ENCODE assay signal across 12 mouse cellular contexts in the genomic region with DNA sequence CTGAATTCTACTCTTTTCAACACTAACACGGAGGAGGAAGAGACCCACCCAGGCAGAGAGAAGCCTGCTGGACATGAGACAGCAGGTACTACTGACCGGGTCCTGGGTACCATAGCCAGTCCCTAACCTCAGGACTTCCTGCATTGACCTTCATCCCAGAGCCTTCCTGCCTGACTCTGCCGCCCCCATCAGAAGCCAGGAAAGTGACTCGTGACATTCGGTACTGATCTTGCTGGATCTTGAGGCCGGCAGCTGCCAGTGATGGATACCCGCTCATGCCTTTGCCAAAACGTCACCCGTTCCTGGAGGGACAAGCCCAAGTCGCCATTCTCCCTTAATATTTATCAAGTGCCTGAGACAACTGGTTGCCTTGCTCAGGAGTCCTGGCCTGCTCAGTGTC. TPM values are rescaled to one million over a fixed set of nuclear protein-coding genes. Genes with fewer than 3 reads are reported as not detected.
A peak's percentile ranks its signal among the peaks of the same experiment; 100 is the strongest.
DNase-seq lines count a peak whose midpoint lies in the region; ATAC-seq lines count a peak whose summit lies in the region.
"Had no signal": no experiment of that assay in that cellular context is flagged by ENCODE, and none has a peak within 500 bp of the region (broad histone marks: within the 10 kb centered on the region; RNA-seq: fewer than 3 reads in every experiment).

No protein-coding gene starts in this region.

- no peak overlapping the region for H3K4me2 ChIP-seq in forebrain, embryonic 14.5 days (ENCODE audit: low read length)
- no peak overlapping the region for H3K4me2 ChIP-seq in forebrain, embryonic 11.5 days (ENCODE audit: low read depth, low read length, severe bottlenecking)
- no peak overlapping the region for H3K4me2 ChIP-seq in kidney, embryonic 15.5 days

- H3K27ac ChIP-seq in forebrain, embryonic 14.5 days (ENCODE audit: low read depth, low read length) = 0 out of 2 replicates have a peak overlapping the region, but pooled peaks have one; percentile 9
- no peak overlapping the region for H3K27ac ChIP-seq in forebrain, embryonic 11.5 days (ENCODE audit: low read depth, low read length)
- H3K27ac ChIP-seq in kidney, embryonic 15.5 days = peak overlapping the region; percentile 54
- H3K27ac ChIP-seq: gastrocnemius, adult 2 months had no signal

- H3K4me3 ChIP-seq in forebrain, embryonic 14.5 days (ENCODE audit: low read depth, low read length) = no peak overlapping the region
- H3K4me3 ChIP-seq in forebrain, embryonic 11.5 days (ENCODE audit: low read depth, low read length) = no peak overlapping the region
- no peak overlapping the region for H3K4me3 ChIP-seq in kidney, embryonic 15.5 days (replicated peaks)
- H3K4me3 ChIP-seq: gastrocnemius, adult 2 months had no signal

- 90% methylated on average over 10 of the region's 10 CpGs for WGBS in forebrain, embryonic 14.5 days
- WGBS in forebrain, embryonic 11.5 days = 90% methylated on average over 10 of the region's 10 CpGs
- 81% methylated on average over 10 of the region's 10 CpGs for WGBS in kidney, embryonic 15.5 days

- no peaks in the 10 kb centered on the region for H3K9me3 ChIP-seq in forebrain, embryonic 14.5 days (replicated peaks; ENCODE audit: control insufficient read depth, low read length)
- no peaks in the 10 kb centered on the region for H3K9me3 ChIP-seq in forebrain, embryonic 11.5 days (ENCODE audit: control insufficient read depth, low read length)
- H3K9me3 ChIP-seq in kidney, embryonic 15.5 days (replicated peaks) = no peaks in the 10 kb centered on the region

- no peak for DNase-seq in forebrain, embryonic 14.5 days (ENCODE audit: low spot score)
- DNase-seq in forebrain, embryonic 11.5 days (ENCODE audit: low spot score) = no peak
- DNase-seq in kidney, adult 8-10 months = no peak
- DNase-seq in 3134 (ENCODE audit: extremely low read depth, insufficient read length, low spot score) = peak; percentile 39
- peak; percentile 63 to 65 for DNase-seq in cerebellum, postnatal 14 days
- no peak for DNase-seq in urinary bladder, postnatal 4 days (ENCODE audit: low spot score in 2 of 2)
- DNase-seq in frontal cortex, adult 2 months (ENCODE audit: extremely low spot score in 1 of 2, low spot score in 1 of 2) = no peak
- DNase-seq: gastrocnemius, adult 2 months; layer of hippocampus, postnatal 36 days; thymus, adult 18-20 months had no signal

- H3K9ac ChIP-seq in forebrain, embryonic 14.5 days (ENCODE audit: low read length) = no peak overlapping the region
- no peak overlapping the region for H3K9ac ChIP-seq in forebrain, embryonic 11.5 days (ENCODE audit: low read length)
- H3K9ac ChIP-seq in kidney, embryonic 15.5 days = no peak overlapping the region

- no peak for ATAC-seq in forebrain, embryonic 14.5 days
- no peak for ATAC-seq in forebrain, embryonic 11.5 days (replicated peaks; ENCODE audit: low FRiP score)
- no peak for ATAC-seq in kidney, embryonic 15.5 days (replicated peaks; ENCODE audit: low FRiP score)
- ATAC-seq: CD4-positive, CD25-positive, alpha-beta regulatory T cell, adult 4 months had no signal

- peaks cover 61% of the 10 kb centered on the region for H3K36me3 ChIP-seq in forebrain, embryonic 14.5 days (ENCODE audit: control insufficient read depth, insufficient read depth, low read length)
- peaks cover 22% of the 10 kb centered on the region for H3K36me3 ChIP-seq in forebrain, embryonic 11.5 days (ENCODE audit: control insufficient read depth, insufficient read depth, low read length)
- peaks cover 71% of the 10 kb centered on the region for H3K36me3 ChIP-seq in kidney, embryonic 15.5 days

- no peaks in the 10 kb centered on the region for H3K27me3 ChIP-seq in forebrain, embryonic 14.5 days (replicated peaks; ENCODE audit: control insufficient read depth, insufficient read depth, low read length)
- no peaks in the 10 kb centered on the region for H3K27me3 ChIP-seq in forebrain, embryonic 11.5 days (ENCODE audit: control insufficient read depth, insufficient read depth, low read length)
- H3K27me3 ChIP-seq in kidney, embryonic 15.5 days = no peaks in the 10 kb centered on the region

- no peaks in the 10 kb centered on the region for H3K4me1 ChIP-seq in forebrain, embryonic 14.5 days (ENCODE audit: control insufficient read depth, insufficient read depth, low read length)
- no peaks in the 10 kb centered on the region for H3K4me1 ChIP-seq in forebrain, embryonic 11.5 days (replicated peaks; ENCODE audit: control insufficient read depth, insufficient read depth, low read length)
- H3K4me1 ChIP-seq in kidney, embryonic 15.5 days = peaks cover 34% of the 10 kb centered on the region

RNA-seq across cellular contexts. Expression of a gene that starts 11.6 kb away (rescaled TPM):
- polyA plus RNA-seq in forebrain, embryonic 14.5 days (2014; fragmentation: Nextera tagmentation; extraction: Ambion mirVana) = 53.7 and 64.3 TPM in 2 replicates
- polyA plus RNA-seq in forebrain, embryonic 11.5 days (2014; fragmentation: Nextera tagmentation; extraction: Ambion mirVana) = 138 and 162 TPM in 2 replicates
- 126 and 135 TPM in 2 replicates for polyA plus RNA-seq in kidney, embryonic 15.5 days (2015; fragmentation: Nextera tagmentation; extraction: Ambion mirVana)
- 3.3 and 3.8 TPM in 2 replicates for polyA plus RNA-seq in frontal cortex, adult 2 months (2012; rRNA removed)

RNA-seq across cellular contexts. Expression of a gene that starts 25.2 kb away (rescaled TPM):
- 5.2 and 6.8 TPM in 2 replicates for polyA plus RNA-seq in forebrain, embryonic 14.5 days (2014; fragmentation: Nextera tagmentation; extraction: Ambion mirVana)
- polyA plus RNA-seq in forebrain, embryonic 11.5 days (2014; fragmentation: Nextera tagmentation; extraction: Ambion mirVana) = 23.2 and 23.7 TPM in 2 replicates
- polyA plus RNA-seq in kidney, embryonic 15.5 days (2015; fragmentation: Nextera tagmentation; extraction: Ambion mirVana) = 28.9 and 34.9 TPM in 2 replicates
- 13.4 and 14.4 TPM in 2 replicates for polyA plus RNA-seq in frontal cortex, adult 2 months (2012; rRNA removed)

RNA-seq across cellular contexts. Expression of a gene that starts 50.1 kb away (rescaled TPM):
- 0.99 and 1.3 TPM in 2 replicates for polyA plus RNA-seq in forebrain, embryonic 14.5 days (2014; fragmentation: Nextera tagmentation; extraction: Ambion mirVana)
- 5.1 and 5.9 TPM in 2 replicates for polyA plus RNA-seq in forebrain, embryonic 11.5 days (2014; fragmentation: Nextera tagmentation; extraction: Ambion mirVana)
- 18.7 and 23.2 TPM in 2 replicates for polyA plus RNA-seq in kidney, embryonic 15.5 days (2015; fragmentation: Nextera tagmentation; extraction: Ambion mirVana)
- 7.9 and 8.0 TPM in 2 replicates for polyA plus RNA-seq in frontal cortex, adult 2 months (2012; rRNA removed)
- polyA plus RNA-seq: CD4-positive, CD25-positive, alpha-beta regulatory T cell, adult 4 months had no signal

Comparison
In these comparisons a context has a peak if more than half of its experiments do, and no peak if none do; other contexts are left out.
1. DNase-seq: peak in 3134 (single experiment) and cerebellum, postnatal 14 days (2 of 2); none in forebrain, embryonic 14.5 days (single experiment), forebrain, embryonic 11.5 days (single experiment), kidney, adult 8-10 months (0 of 2), urinary bladder, postnatal 4 days (0 of 2) and frontal cortex, adult 2 months (0 of 2).
2. RNA of a gene that starts 11.6 kb away (polyA plus RNA-seq): 138 to 162 TPM in forebrain, embryonic 11.5 days, 126 to 135 TPM in kidney, embryonic 15.5 days and 53.7 to 64.3 TPM in forebrain, embryonic 14.5 days; 3.3 to 3.8 TPM in frontal cortex, adult 2 months; every median in the first group is over 10 times any median in the second.